Mouse (Mus musculus): ENCODE data around the gene Pmvk. TPM values are rescaled to one million over a fixed set of nuclear protein-coding genes. Genes with fewer than 3 reads are reported as not detected.

Gene Pmvk
- polyA plus RNA-seq (2012; rRNA removed) (23.4 and 32.2 TPM in 2 replicates), polyA plus RNA-seq (2014; fragmentation: Nextera tagmentation; extraction: Ambion mirVana) (32.1 and 36.5 TPM in 2 replicates)

DNA sequence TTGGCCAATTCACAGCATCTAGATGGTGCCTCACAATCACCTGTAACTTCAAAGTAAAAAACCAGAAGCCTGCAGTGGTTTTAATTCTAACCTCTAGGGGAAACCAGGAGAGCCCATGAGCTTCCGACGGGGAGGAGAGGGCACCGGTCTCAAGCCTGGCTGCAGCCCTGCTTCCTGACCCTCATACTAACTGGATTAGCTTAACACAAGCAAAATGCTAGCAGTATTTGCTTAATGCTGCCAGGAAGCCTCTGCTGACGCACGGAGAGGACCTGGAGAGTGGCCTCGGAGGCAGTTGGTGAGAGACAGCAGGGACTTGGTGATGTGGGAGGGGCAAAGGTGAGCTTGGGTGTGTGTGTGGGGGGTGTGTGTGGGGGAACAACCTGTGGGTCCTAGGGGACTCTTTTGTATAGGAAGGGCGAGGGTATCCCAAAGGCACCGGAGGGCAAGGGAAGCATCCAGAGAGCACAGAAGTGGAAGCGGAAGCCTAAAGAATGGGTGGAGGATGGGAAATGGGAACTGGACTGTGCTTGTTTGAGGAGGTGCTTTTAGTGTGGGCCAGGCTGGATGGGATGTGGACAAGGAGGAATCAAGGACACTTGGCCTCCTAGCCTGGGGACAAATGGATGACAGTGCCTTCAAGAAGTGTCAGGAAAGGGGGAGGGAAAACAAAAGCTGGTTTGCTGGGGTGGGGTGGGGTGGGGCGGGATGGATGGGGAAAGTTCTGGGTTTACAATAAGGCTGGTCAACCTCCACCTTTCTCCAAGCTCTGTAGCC is at the start of gene Pmvk:
Gene Pmvk, plus strand, starts transcription at position 141 of the 777 bp plus-strand sequence.
- Histone ChIP-seq H3K4me3 (ENCODE audit: insufficient read depth in 1 of 2, low read depth in 2 of 2, low read length in 2 of 2) (no peak within 1 kb of the TSS), H3K9me3 (ENCODE audit: control insufficient read depth, low read length) (no peaks in the 10 kb centered on the region), H3K4me2 (ENCODE audit: low read depth) (no peak within 1 kb of the TSS), H3K4me1 (replicated peaks; ENCODE audit: control insufficient read depth in 2 of 2, insufficient read depth in 2 of 2, low read length in 1 of 2) (peaks cover 10 to 24% of the 10 kb centered on the region in 2 experiments), H3K9ac (replicated peaks) (no peak within 1 kb of the TSS), H3K27me3 (ENCODE audit: control insufficient read depth, insufficient read depth, low read length) (no peaks in the 10 kb centered on the region), H3K27ac (no peak within 1 kb of the TSS), H3K36me3 (replicated peaks; ENCODE audit: control insufficient read depth, insufficient read depth, low read depth) (no peaks in the 10 kb centered on the region)
- ATAC-seq (ENCODE audit: insufficient read depth) (no peak), DNase-seq (ENCODE audit: low read depth in 3 of 3, low spot score in 3 of 3) (no peak)
- no peak for TF ChIP-seq EP300 (IDR thresholded peaks at IDR 0.05; ENCODE audit: low read depth)
- no peak for TF ChIP-seq CTCF (IDR thresholded peaks at IDR 0.05; ENCODE audit: low read depth)
- WGBS (ENCODE audit: insufficient replicate concordance): 56% methylated on average over 10 of the region's 10 CpGs

DNA sequence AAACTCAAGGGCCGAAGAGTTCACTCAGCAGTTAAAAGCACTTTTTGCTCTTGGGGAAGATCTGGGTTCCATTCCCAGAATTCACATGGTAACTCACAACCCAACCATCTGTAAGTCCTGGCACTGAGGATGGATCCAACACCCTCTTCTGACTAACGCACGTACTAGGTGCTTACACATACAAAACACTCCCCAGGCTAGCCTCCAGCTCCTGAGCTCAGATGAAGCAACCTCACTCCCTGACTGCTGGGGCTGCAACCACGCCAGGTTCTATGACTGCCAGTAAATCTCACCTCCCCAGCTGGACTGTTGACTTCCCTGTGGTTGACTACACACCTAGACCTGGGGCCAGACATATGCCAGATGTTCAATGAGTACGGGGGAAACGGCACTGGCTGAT is 47.5 kb upstream of the Pmvk start:
- Histone ChIP-seq H3K4me3 (ENCODE audit: insufficient read depth in 1 of 2, low read depth in 2 of 2, low read length in 2 of 2) (no peak overlapping the region), H3K9me3 (ENCODE audit: control insufficient read depth, low read length) (no peaks in the 10 kb centered on the region), H3K27ac (no peak overlapping the region), H3K27me3 (ENCODE audit: control insufficient read depth, insufficient read depth, low read length) (no peaks in the 10 kb centered on the region), H3K4me2 (ENCODE audit: low read depth) (no peak overlapping the region), H3K36me3 (replicated peaks; ENCODE audit: control insufficient read depth, insufficient read depth, low read depth) (0 out of 2 replicates have a peak, but pooled peaks cover 2% of the 10 kb centered on the region), H3K4me1 (replicated peaks; ENCODE audit: control insufficient read depth in 2 of 2, insufficient read depth in 2 of 2, low read length in 1 of 2) (peaks cover 4 to 5% of the 10 kb centered on the region in 2 experiments), H3K9ac (replicated peaks) (no peak overlapping the region)
- WGBS (ENCODE audit: insufficient replicate concordance): 84% methylated on average over 6 of the region's 6 CpGs
- DNase-seq (ENCODE audit: low read depth in 3 of 3, low spot score in 3 of 3) (no peak), ATAC-seq (ENCODE audit: insufficient read depth) (no peak)
- no peak for TF ChIP-seq CTCF (IDR thresholded peaks at IDR 0.05; ENCODE audit: low read depth)
- TF ChIP-seq EP300 (IDR thresholded peaks at IDR 0.05; ENCODE audit: low read depth): no peak

- H3K27me3 ChIP-seq (ENCODE audit: control insufficient read depth, insufficient read depth, low read length): no peaks in the 10 kb centered on the region
- no peak overlapping the region for H3K4me3 ChIP-seq (ENCODE audit: insufficient read depth in 1 of 2, low read depth in 2 of 2, low read length in 2 of 2)
- no peak overlapping the region for H3K9ac ChIP-seq (replicated peaks)
- H3K9me3 ChIP-seq (ENCODE audit: control insufficient read depth, low read length): no peaks in the 10 kb centered on the region
- TF ChIP-seq EP300 (IDR thresholded peaks at IDR 0.05; ENCODE audit: low read depth) (no peak), CTCF (IDR thresholded peaks at IDR 0.05; ENCODE audit: low read depth) (no peak)
- peaks cover 2% of the 10 kb centered on the region; the same call in 1 of the 2 replicates for H3K36me3 ChIP-seq (replicated peaks; ENCODE audit: control insufficient read depth, insufficient read depth, low read depth)
- WGBS (ENCODE audit: insufficient replicate concordance): 75% methylated on average over 16 of the region's 16 CpGs
- H3K4me1 ChIP-seq (replicated peaks; ENCODE audit: control insufficient read depth in 2 of 2, insufficient read depth in 2 of 2, low read length in 1 of 2): peaks cover 4 to 6% of the 10 kb centered on the region in 2 experiments
- H3K4me2 ChIP-seq (ENCODE audit: low read depth): no peak overlapping the region
- ATAC-seq (ENCODE audit: insufficient read depth) (no peak), DNase-seq (ENCODE audit: low read depth in 3 of 3, low spot score in 3 of 3) (no peak)
- H3K27ac ChIP-seq: no peak overlapping the region
These were observed 45.9 kb upstream of the Pmvk start for GRCm38 (mm10) chr3:89408448-89408847.

- Histone ChIP-seq H3K4me2 (ENCODE audit: low read depth) (no peak overlapping the region), H3K27me3 (ENCODE audit: control insufficient read depth, insufficient read depth, low read length) (no peaks in the 10 kb centered on the region), H3K9me3 (ENCODE audit: control insufficient read depth, low read length) (no peaks in the 10 kb centered on the region), H3K36me3 (replicated peaks; ENCODE audit: control insufficient read depth, insufficient read depth, low read depth) (peaks cover 11% of the 10 kb centered on the region), H3K27ac (no peak overlapping the region), H3K4me3 (ENCODE audit: insufficient read depth in 1 of 2, low read depth in 2 of 2, low read length in 2 of 2) (no peak overlapping the region), H3K4me1 (replicated peaks; ENCODE audit: control insufficient read depth in 2 of 2, insufficient read depth in 2 of 2, low read length in 1 of 2) (peaks cover 4 to 6% of the 10 kb centered on the region in 2 experiments), H3K9ac (replicated peaks) (no peak overlapping the region)
- no peak for DNase-seq (ENCODE audit: low read depth in 3 of 3, low spot score in 3 of 3)
- no peak for TF ChIP-seq EP300 (IDR thresholded peaks at IDR 0.05; ENCODE audit: low read depth)
- no peak for TF ChIP-seq CTCF (IDR thresholded peaks at IDR 0.05; ENCODE audit: low read depth)
- WGBS (ENCODE audit: insufficient replicate concordance): 78% methylated on average over 3 of the region's 3 CpGs
- ATAC-seq (ENCODE audit: insufficient read depth): no peak
These were observed 44.6 kb upstream of the Pmvk start for GRCm38 (mm10) chr3:89409701-89410100.

GRCm38 (mm10) chr3:89410864-89411263 is 43.5 kb upstream of the Pmvk start:
- no peak for TF ChIP-seq CTCF (IDR thresholded peaks at IDR 0.05; ENCODE audit: low read depth)
- TF ChIP-seq EP300 (IDR thresholded peaks at IDR 0.05; ENCODE audit: low read depth): no peak
- Histone ChIP-seq H3K4me1 (replicated peaks; ENCODE audit: control insufficient read depth in 2 of 2, insufficient read depth in 2 of 2, low read length in 1 of 2) (peaks cover 4 to 6% of the 10 kb centered on the region in 2 experiments), H3K9me3 (ENCODE audit: control insufficient read depth, low read length) (no peaks in the 10 kb centered on the region), H3K4me2 (ENCODE audit: low read depth) (peak overlapping the region; percentile 91), H3K27me3 (ENCODE audit: control insufficient read depth, insufficient read depth, low read length) (no peaks in the 10 kb centered on the region), H3K4me3 (ENCODE audit: insufficient read depth in 1 of 2, low read depth in 2 of 2, low read length in 2 of 2) (peak overlapping the region; percentile 78 to 94), H3K36me3 (replicated peaks; ENCODE audit: control insufficient read depth, insufficient read depth, low read depth) (peaks cover 21% of the 10 kb centered on the region), H3K9ac (replicated peaks) (peak overlapping the region; percentile 76), H3K27ac (0 out of 2 replicates have a peak overlapping the region, but pooled peaks have one; percentile 20)
- DNase-seq (ENCODE audit: low read depth in 3 of 3, low spot score in 3 of 3) (no peak), ATAC-seq (ENCODE audit: insufficient read depth) (no peak)
- 63% methylated on average over 10 of the region's 10 CpGs for WGBS (ENCODE audit: insufficient replicate concordance)
